Mouse (Mus musculus) small intestine, adult 2 months (tissue): Measurements from ENCODE around the gene Cacnb4. TPM values are rescaled to one million over a fixed set of nuclear protein-coding genes. Genes with fewer than 3 reads are reported as not detected.

Experiments used
- H3K27ac ChIP-seq: fragments of 200-500 bp; 2 replicates; pipeline ENCODE4 v1.5.1; 2012; ENCODE audit warnings: low read depth, low read length, control low read depth, inconsistent platforms; ENCODE audit not compliant: insufficient read depth
- H3K27me3 ChIP-seq: fragments of 200-500 bp; 2 replicates; pipeline ENCODE4 v1.6.1; 2012; ENCODE audit warnings: mild to moderate bottlenecking, moderate library complexity, low read length, inconsistent platforms; ENCODE audit not compliant: control insufficient read depth, insufficient read depth
- H3K36me3 ChIP-seq: fragments of 200-500 bp; 2 replicates; pipeline ENCODE4 v1.6.1; 2012; ENCODE audit warnings: mild to moderate bottlenecking, low read length, control low read depth, inconsistent platforms; ENCODE audit not compliant: control insufficient read depth, insufficient read depth
- H3K4me1 ChIP-seq: fragments of 200-500 bp; 2 replicates; pipeline ENCODE4 v1.6.1; 2012; ENCODE audit warnings: low read length, inconsistent platforms, mixed read lengths; ENCODE audit not compliant: control insufficient read depth, insufficient read depth, insufficient read length
- H3K4me3 ChIP-seq: fragments of 200-500 bp; 2 replicates; pipeline ENCODE4 v1.5.1; 2012; ENCODE audit warnings: low read depth, mild to moderate bottlenecking, control low read depth, inconsistent platforms, low read length, moderate library complexity
- CTCF ChIP-seq: fragments of 200-500 bp; IDR thresholded peaks from 2 replicates; pipeline ENCODE4 v1.5.1; 2012; ENCODE audit warnings: low read depth, mild to moderate bottlenecking, control low read depth, inconsistent platforms, low read length, moderate library complexity, mixed read lengths; ENCODE audit not compliant: insufficient replicate concordance, insufficient read length; ENCODE audit errors: extremely low read depth
- POLR2A ChIP-seq: fragments of 200-500 bp; IDR thresholded peaks from 2 replicates; pipeline ENCODE4 v1.6.1; 2012; ENCODE audit warnings: low read depth, mild to moderate bottlenecking, control low read depth, inconsistent platforms, low read length, moderate library complexity
- WGBS: fragments of 180-500 bp; shearing (Covaris S2); methylation state at CpG from one replicate; pipeline ENCODE4 v1.1.7; 2018; 5-methylcytosine and 5-hydroxymethylcytosine counted together
- polyA plus RNA-seq: library from polyadenylated mRNA; depleted of rRNA; stranded (reverse); fragments of >200 nt; gene quantifications from 2 replicates; pipeline ENCODE4 v1.2.3, GENCODE M21; 2012

Gene Cacnb4
- polyA plus RNA-seq, 1 experiment: 0.03 TPM

DNA sequence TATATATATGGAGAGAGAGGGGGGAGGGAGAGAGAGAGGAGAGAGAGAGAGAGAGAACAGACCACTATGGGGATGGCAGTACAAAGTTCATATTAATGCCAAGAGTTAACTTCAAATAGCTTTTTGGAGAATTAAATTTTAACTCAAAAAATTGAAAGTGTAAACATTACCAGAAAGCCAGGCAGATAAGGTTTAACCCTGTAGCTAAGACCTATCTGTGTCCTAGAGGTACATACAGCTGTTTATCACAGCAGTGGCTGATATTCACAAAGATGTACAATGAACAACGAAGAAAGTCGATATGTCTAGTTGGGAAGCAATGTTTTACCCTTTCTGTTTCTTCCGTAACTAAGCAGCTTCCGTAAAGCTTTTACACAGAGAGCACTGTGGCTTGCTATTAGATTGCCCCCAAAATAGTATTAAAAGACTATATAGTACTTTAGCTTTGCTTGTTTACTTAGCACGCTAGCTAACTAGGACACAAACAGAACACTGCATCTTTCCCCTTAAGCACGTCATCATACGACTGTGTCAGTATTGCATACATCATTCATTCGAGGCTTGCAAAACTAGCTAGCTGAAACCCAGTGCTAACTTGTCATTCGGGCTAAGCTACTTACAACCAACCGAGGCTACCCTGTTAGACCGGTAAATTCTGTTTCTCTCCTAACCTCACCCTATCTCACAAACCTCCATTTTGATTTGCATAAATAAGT is 72.5 kb downstream of the Cacnb4 start:
- 48% methylated on average over 11 of the region's 11 CpGs for WGBS
- H3K4me1 ChIP-seq: no peaks in the 10 kb centered on the region
- TF ChIP-seq CTCF: no peak
- TF ChIP-seq POLR2A: no peak
- no peak overlapping the region for H3K27ac ChIP-seq
- no peak overlapping the region for H3K4me3 ChIP-seq
- no peaks in the 10 kb centered on the region for H3K27me3 ChIP-seq
- no peaks in the 10 kb centered on the region for H3K36me3 ChIP-seq

DNA sequence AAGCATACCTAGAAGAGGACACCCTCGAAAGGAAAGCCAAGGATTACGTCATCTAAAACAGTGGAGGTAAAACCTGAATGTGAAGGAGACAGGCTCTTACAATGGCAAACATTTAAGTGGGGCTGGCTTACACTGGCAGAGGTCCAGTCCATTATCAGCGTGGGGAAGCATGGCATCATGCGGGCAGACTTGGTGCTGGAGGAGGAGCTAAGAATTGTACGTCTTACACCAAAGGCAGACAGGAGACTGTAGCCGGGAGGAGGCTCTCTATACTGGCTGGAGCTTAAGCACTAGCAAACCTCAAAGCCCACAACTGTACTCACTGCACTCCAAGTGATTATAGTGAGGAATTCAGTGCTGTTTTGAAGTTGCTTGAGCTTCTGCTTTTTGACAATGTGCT is 73.2 kb downstream of the Cacnb4 start:
- Histone ChIP-seq H3K36me3 (no peaks in the 10 kb centered on the region), H3K4me1 (no peaks in the 10 kb centered on the region), H3K4me3 (no peak overlapping the region), H3K27me3 (no peaks in the 10 kb centered on the region), H3K27ac (no peak overlapping the region)
- no peak for TF ChIP-seq POLR2A
- TF ChIP-seq CTCF: no peak
- 17% methylated on average over 6 of the region's 6 CpGs for WGBS

GRCm38 (mm10) chr2:52602921-52603320 is 73.7 kb downstream of the Cacnb4 start:
- H3K4me1 ChIP-seq: no peaks in the 10 kb centered on the region

DNA sequence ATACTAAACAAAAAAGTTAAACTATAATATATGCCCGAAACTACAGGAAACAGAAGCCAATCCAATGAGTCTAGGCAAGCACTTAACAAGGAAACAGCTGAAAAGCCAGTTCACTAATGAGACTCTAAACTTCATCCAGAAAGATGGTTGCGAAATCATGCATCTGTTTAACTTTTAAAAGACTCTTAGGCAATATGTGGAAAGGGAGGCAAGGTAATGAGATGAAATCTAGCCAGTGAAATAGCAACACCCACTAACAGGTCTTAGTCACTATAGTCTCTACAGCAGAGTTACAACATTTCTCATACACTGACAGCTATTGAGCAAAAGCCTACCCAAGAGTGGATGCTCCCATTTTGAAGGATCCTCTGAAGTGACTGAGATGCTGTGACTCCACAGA is 74.4 kb downstream of the Cacnb4 start:
- no peak overlapping the region for H3K27ac ChIP-seq
- H3K4me3 ChIP-seq: no peak overlapping the region
- 40% methylated on average over 2 of the region's 2 CpGs for WGBS
- TF ChIP-seq CTCF (no peak), POLR2A (no peak)
- H3K4me1 ChIP-seq: no peaks in the 10 kb centered on the region
- H3K27me3 ChIP-seq: no peaks in the 10 kb centered on the region
- H3K36me3 ChIP-seq: no peaks in the 10 kb centered on the region

More at GRCm38 (mm10) chr2:52602921-52603320, 73.7 kb downstream of the Cacnb4 start:
- no peak overlapping the region for H3K27ac ChIP-seq
- H3K36me3 ChIP-seq: no peaks in the 10 kb centered on the region
- no peak for TF ChIP-seq CTCF
- no peak for TF ChIP-seq POLR2A
- H3K27me3 ChIP-seq: no peaks in the 10 kb centered on the region
- no peak overlapping the region for H3K4me3 ChIP-seq
- 83% methylated on average over 8 of the region's 8 CpGs for WGBS

DNA sequence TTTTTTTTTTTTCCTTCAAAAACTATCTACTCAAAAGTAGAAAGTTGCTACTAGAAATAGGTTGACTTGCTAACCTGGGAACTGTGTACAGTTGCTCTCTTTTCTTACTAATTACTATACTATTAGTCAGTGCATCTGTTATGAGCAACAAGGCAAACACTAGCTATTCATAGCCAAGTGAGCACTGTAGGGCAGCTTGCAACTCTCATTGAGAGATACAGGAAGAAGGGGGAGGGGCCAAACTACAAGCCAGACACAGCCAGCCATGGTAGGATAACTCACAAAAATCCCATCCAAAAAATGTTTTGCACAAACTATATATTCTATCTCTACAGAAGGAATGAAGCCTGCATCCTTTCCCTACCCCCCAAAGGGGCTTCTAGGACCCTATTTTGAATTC is 79.1 kb downstream of the Cacnb4 start:
- H3K27me3 ChIP-seq: no peaks in the 10 kb centered on the region
- H3K4me3 ChIP-seq: no peak overlapping the region
- no peaks in the 10 kb centered on the region for H3K4me1 ChIP-seq
- no peak overlapping the region for H3K27ac ChIP-seq
- TF ChIP-seq POLR2A: no peak
- TF ChIP-seq CTCF: no peak
- no peaks in the 10 kb centered on the region for H3K36me3 ChIP-seq

DNA sequence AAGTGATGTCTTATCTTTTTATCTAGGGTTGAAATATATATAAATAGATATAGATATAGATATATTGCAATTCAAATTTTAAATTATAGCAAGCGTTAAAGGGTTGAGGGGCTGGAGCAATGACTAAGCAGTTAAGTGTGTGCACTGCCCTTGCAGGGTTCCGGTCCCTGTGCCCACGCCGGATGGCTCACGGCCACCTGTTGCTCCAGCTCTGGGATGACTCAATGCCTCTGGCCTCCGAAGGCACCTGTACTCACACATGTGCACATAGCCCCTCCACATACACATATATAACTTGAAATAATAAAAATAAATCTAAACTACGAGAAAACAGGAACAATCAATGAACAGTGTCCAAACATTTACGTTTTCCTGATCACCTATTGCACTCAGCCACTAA is 82.8 kb downstream of the Cacnb4 start:
- 85% methylated on average over 8 of the region's 8 CpGs for WGBS
- H3K4me1 ChIP-seq: no peaks in the 10 kb centered on the region
- no peak for TF ChIP-seq CTCF
- TF ChIP-seq POLR2A: no peak
- H3K27ac ChIP-seq: no peak overlapping the region
- H3K4me3 ChIP-seq: no peak overlapping the region
- no peaks in the 10 kb centered on the region for H3K27me3 ChIP-seq
- H3K36me3 ChIP-seq: no peaks in the 10 kb centered on the region

DNA sequence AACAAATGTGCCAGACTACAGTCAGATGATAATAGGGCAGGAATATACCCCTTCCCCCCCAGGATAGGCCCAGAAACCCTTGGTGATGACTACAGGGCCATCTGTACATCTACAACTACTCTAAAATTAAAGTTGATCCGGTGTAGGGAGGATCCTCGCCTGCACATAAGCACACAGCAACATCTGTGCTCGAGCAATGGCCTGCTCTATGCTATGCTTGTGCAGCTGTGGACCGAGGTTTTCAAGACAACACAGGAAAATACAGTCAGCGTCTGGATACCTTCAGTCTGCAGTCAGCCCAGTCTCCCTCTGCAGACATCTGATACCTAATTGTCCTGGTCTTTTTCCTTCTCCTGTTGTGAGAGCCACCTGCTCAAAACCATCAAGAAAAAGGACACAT is 83.4 kb downstream of the Cacnb4 start:
- Histone ChIP-seq H3K36me3 (no peaks in the 10 kb centered on the region), H3K27ac (no peak overlapping the region), H3K4me3 (no peak overlapping the region), H3K4me1 (no peaks in the 10 kb centered on the region), H3K27me3 (no peaks in the 10 kb centered on the region)
- 73% methylated on average over 5 of the region's 5 CpGs for WGBS
- TF ChIP-seq POLR2A (no peak), CTCF (no peak)

GRCm38 (mm10) chr2:52590970-52591347 is 85.7 kb downstream of the Cacnb4 start:
- Histone ChIP-seq H3K36me3 (no peaks in the 10 kb centered on the region), H3K4me1 (no peaks in the 10 kb centered on the region), H3K27ac (no peak overlapping the region), H3K4me3 (no peak overlapping the region), H3K27me3 (no peaks in the 10 kb centered on the region)
- 3% methylated on average over 5 of the region's 5 CpGs for WGBS
- TF ChIP-seq CTCF: no peak
- no peak for TF ChIP-seq POLR2A
